Mouse (Mus musculus) liver, adult 2 months (tissue): ENCODE measurements at regions not wholly inside any gene's neighbourhood (a gene's known extent, or its start where the extent isn't known, plus 50 kb on each side); places are given as distances from the start of the nearest gene placed in this dataset.

Source experiments
- CTCF ChIP-seq: fragments of 200-500 bp; IDR thresholded peaks from 2 replicates; pipeline ENCODE4 v1.5.1; 2011; ENCODE audit warnings: low read depth, low read length, control low read depth
- POLR2A ChIP-seq: fragments of 200-500 bp; IDR thresholded peaks from 2 replicates; pipeline ENCODE4 v1.6.1; 2011; ENCODE audit warnings: low read length, control low read depth; ENCODE audit not compliant: insufficient read depth; ENCODE audit errors: extremely low read depth

GRCm38 (mm10) chr14:48750994-48751393, 77.4 kb upstream of the Otx2 start:
- TF ChIP-seq POLR2A: no peak
- TF ChIP-seq CTCF: no peak
